Mouse (Mus musculus) liver, embryonic 14 days (tissue): ENCODE data around the gene Ensa. TPM values are rescaled to one million over a fixed set of nuclear protein-coding genes. Genes with fewer than 3 reads are reported as not detected.

Experiments
- polyA plus RNA-seq: library from polyadenylated mRNA; depleted of rRNA; stranded (reverse); fragments of >200 nt; gene quantifications from 2 replicates; pipeline ENCODE4 v1.2.3, GENCODE M21; 2012; rRNA removed

Gene Ensa
- polyA plus RNA-seq, result 15.2 and 18.1 TPM in 2 replicates

DNA sequence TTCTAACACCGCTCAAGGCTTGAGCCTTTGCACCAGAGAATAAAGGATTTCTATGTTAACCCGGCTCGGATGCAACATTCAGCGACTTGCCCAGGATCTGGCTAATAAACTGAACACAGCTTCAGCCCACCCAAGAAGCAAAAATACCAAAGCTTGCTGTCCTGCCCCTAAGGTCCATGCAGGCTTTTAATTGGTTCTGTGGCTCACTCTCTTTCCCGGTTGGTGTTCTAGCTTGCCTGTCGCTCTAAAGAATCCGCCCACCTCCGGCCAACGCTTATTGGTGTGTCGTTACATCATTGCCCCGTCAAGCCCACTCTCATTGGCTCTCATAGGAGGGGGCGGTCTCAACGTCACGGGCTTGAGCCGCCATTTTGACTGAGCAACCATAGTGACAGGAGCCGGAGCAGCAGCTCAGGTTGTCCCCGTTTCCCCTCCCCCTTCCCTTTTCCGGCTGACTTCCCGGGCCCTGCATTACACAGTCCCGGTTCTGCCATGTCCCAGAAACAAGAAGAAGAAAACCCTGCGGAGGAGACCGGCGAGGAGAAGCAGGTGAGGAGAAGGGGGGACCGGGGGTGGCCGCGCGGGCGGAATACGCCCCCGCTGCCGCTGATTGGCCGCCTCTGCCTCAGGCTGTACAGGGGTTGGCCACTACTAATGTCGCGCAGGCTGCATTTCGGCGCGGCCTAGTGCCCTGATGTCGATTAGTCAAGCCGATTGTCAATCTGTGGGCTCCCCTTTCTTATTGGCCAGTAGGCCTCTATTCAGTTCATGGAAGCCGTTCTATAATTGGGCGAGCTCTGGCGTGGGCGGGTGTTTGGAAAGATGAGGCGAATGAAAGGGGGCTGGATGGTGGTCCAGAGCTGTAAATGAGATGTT is at the start of gene Ensa:
TSS of gene Ensa (plus strand) at position 366 of the 876 bp plus-strand sequence.

DNA sequence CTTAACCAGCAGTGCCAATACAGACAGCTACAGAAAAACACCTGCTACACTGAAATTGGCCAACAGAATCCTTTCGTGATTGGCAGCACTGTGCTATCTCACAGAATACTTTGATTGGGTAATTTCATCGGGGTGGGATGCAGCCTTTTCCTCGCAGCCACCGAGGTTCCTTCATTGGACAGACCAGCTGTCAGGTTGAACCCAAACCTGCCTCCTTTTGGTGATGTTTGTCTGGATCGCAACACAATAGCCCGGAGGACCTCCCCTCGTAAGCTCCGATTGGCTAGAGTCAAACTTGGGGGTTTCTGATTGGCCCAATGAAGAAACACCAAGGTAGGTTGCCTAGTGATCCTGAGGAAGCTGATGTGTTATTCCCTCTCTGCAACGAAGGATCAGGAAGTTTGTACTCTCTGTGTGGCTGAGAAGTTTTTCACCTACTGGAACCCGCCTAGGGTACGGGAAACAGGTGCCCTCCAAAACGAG is 36.1 kb upstream of the Ensa start, which contains the start of gene Golph3l:
TSS of gene Golph3l (plus strand) at position 331 of the 483 bp plus-strand sequence.

DNA sequence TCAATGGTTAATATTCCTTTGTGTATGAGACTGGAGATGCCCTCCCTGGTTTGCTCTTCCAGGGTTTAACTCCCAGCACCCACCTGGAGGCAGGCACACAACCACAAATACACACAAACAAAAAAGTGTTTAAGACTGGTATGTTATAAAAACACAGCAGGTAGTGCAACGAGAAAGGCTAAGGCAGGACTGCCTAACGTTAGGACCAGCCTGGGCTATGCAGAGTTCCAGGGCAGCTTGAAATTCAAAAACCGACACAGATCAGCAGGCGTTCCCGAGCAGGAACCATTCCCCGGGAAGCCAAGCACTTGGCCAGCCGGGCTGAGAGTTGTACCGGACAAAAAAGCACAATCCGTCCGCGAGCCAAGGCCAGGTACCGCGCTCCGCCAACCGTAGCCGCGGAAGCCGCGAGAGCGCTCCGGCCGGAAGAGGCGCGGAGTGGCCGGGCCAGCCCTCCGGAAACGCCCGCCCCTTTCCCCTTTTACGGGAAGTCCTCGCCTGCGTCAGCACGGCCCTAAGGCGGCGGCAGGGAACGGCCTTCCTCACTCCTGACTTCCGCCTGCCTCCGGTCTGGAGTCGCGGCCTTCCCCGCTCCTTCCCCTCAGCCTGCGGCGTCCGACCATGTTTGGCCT is 33.6 kb downstream of the Ensa start, which contains the start of gene Mcl1:
TSS of gene Mcl1 (plus strand) at position 553 of the 632 bp plus-strand sequence.

Other genes starting within 250 kb of the Ensa start
- not detected in 2 replicates for gene 4930558C23Rik, start 222.2 kb upstream of the Ensa start, polyA plus RNA-seq
- 10.5 and 13.0 TPM in 2 replicates for gene Arnt, start 190.6 kb upstream of the Ensa start, polyA plus RNA-seq
- gene Ctsk, start 125.7 kb upstream of the Ensa start, polyA plus RNA-seq, result 1.0 and 1.7 TPM in 2 replicates
- gene Ctss, start 98.2 kb upstream of the Ensa start, polyA plus RNA-seq, result 17.6 and 20.8 TPM in 2 replicates
- not detected in 2 replicates for gene Hormad1, start 65.3 kb upstream of the Ensa start, polyA plus RNA-seq
- 17.0 and 19.4 TPM in 2 replicates for gene Golph3l, start 36.1 kb upstream of the Ensa start, polyA plus RNA-seq
- 33.0 and 38.9 TPM in 2 replicates for gene Mcl1, start 33.8 kb downstream of the Ensa start, polyA plus RNA-seq
- 0.15 and 0.20 TPM in 2 replicates for gene Adamtsl4, start 62.9 kb downstream of the Ensa start, polyA plus RNA-seq
- 8.7 and 11.7 TPM in 2 replicates for gene Ecm1, start 114.6 kb downstream of the Ensa start, polyA plus RNA-seq
- 19.5 and 21.1 TPM in 2 replicates for gene Tars2, start 135.2 kb downstream of the Ensa start, polyA plus RNA-seq
- gene Rprd2, start 193.9 kb downstream of the Ensa start, polyA plus RNA-seq, result 5.4 and 6.3 TPM in 2 replicates
- gene Prpf3, start 230.9 kb downstream of the Ensa start, polyA plus RNA-seq, result 21.3 and 23.1 TPM in 2 replicates
- gene Mrps21, start 246.5 kb downstream of the Ensa start, polyA plus RNA-seq, result 117 and 132 TPM in 2 replicates